8 mouse cellular contexts compared by ENCODE assay signal in genomic region chr15:82212752-82213063, GRCm38 (mm10). TPM values are rescaled to one million over a fixed set of nuclear protein-coding genes. Genes with fewer than 3 reads are reported as not detected.
A peak's percentile ranks its signal among the peaks of the same experiment; 100 is the strongest.
DNase-seq lines count a peak whose midpoint lies in the region; ATAC-seq lines count a peak whose summit lies in the region.

Gene Shisa8 (minus strand): TSS chr15:82212815.

- peaks cover 95% of the 10 kb centered on the region for H3K27me3 ChIP-seq in kidney, embryonic 15.5 days
- peaks cover 97% of the 10 kb centered on the region for H3K27me3 ChIP-seq in hindbrain, embryonic 10.5 days (ENCODE audit: insufficient read depth, poor library complexity, severe bottlenecking)
- peaks cover 67% of the 10 kb centered on the region for H3K27me3 ChIP-seq in midbrain, embryonic 14.5 days (ENCODE audit: control insufficient read depth, insufficient read depth, low read length)

- WGBS in kidney, embryonic 15.5 days, result 0% methylated on average over 31 of the region's 34 CpGs
- WGBS in hindbrain, embryonic 10.5 days, result under 1% methylated on average over 34 of the region's 34 CpGs
- WGBS in midbrain, embryonic 14.5 days, result under 1% methylated on average over 34 of the region's 34 CpGs

- H3K4me2 ChIP-seq in kidney, embryonic 15.5 days, result peak within 1 kb of the TSS; percentile 90
- peak within 1 kb of the TSS; percentile 65 for H3K4me2 ChIP-seq in midbrain, embryonic 14.5 days (ENCODE audit: low read length)

- ATAC-seq in kidney, embryonic 15.5 days (replicated peaks; ENCODE audit: low FRiP score), result peak; percentile 27; the same call in 1 of the 2 replicates
- no peak for ATAC-seq in midbrain, embryonic 14.5 days (ENCODE audit: low FRiP score, low TSS enrichment)
- no peak for ATAC-seq in megakaryocyte progenitor cell, adult 5-6 weeks (replicated peaks; ENCODE audit: poor library complexity)

- no peaks in the 10 kb centered on the region for H3K9me3 ChIP-seq in kidney, embryonic 15.5 days (replicated peaks)
- no peaks in the 10 kb centered on the region for H3K9me3 ChIP-seq in hindbrain, embryonic 10.5 days
- no peaks in the 10 kb centered on the region for H3K9me3 ChIP-seq in midbrain, embryonic 14.5 days (ENCODE audit: control insufficient read depth, low read length)

- no peak for DNase-seq in kidney, adult 18-20 months
- DNase-seq in cerebellum, adult 9-11 months, result peak; percentile 77
- peak; percentile 40 for DNase-seq in hindbrain, embryonic 10.5 days (ENCODE audit: low spot score)
- peak; percentile 51 for DNase-seq in midbrain, embryonic 14.5 days
- no peak for DNase-seq in urinary bladder, postnatal 14 days (ENCODE audit: low spot score)
- no peak for DNase-seq in gastrocnemius, postnatal 10 days

- H3K4me3 ChIP-seq in kidney, embryonic 15.5 days (replicated peaks), result peak within 1 kb of the TSS; percentile 53
- H3K4me3 ChIP-seq in hindbrain, embryonic 10.5 days, result peak within 1 kb of the TSS; percentile 56
- H3K4me3 ChIP-seq in midbrain, embryonic 14.5 days (replicated peaks; ENCODE audit: low read depth, low read length), result peak within 1 kb of the TSS; percentile 40

- no peaks in the 10 kb centered on the region for H3K36me3 ChIP-seq in kidney, embryonic 15.5 days
- H3K36me3 ChIP-seq in hindbrain, embryonic 10.5 days, result no peaks in the 10 kb centered on the region
- H3K36me3 ChIP-seq in midbrain, embryonic 14.5 days (ENCODE audit: control insufficient read depth, insufficient read depth, low read length), result no peaks in the 10 kb centered on the region

- peak within 1 kb of the TSS; percentile 35; the same call in 1 of the 2 replicates for H3K9ac ChIP-seq in kidney, embryonic 15.5 days
- H3K9ac ChIP-seq in midbrain, embryonic 14.5 days (replicated peaks; ENCODE audit: low read length), result peak within 1 kb of the TSS; percentile 46; the same call in 1 of the 2 replicates

- peaks cover 39% of the 10 kb centered on the region for H3K4me1 ChIP-seq in kidney, embryonic 15.5 days
- H3K4me1 ChIP-seq in hindbrain, embryonic 10.5 days (replicated peaks), result peaks cover 56% of the 10 kb centered on the region
- H3K4me1 ChIP-seq in midbrain, embryonic 14.5 days (ENCODE audit: control insufficient read depth, insufficient read depth, low read length), result 0 out of 2 replicates have a peak, but pooled peaks cover 19% of the 10 kb centered on the region

- no peak within 1 kb of the TSS for H3K27ac ChIP-seq in kidney, embryonic 15.5 days
- H3K27ac ChIP-seq in hindbrain, embryonic 10.5 days, result peak within 1 kb of the TSS; percentile 66
- no peak within 1 kb of the TSS for H3K27ac ChIP-seq in midbrain, embryonic 14.5 days (replicated peaks; ENCODE audit: low read depth, low read length)

RNA-seq across cellular contexts. Expression of gene Shisa8, which starts in this region (rescaled TPM):
- 0.44 and 0.45 TPM in 2 replicates for polyA plus RNA-seq in kidney, embryonic 15.5 days (2015; fragmentation: Nextera tagmentation; extraction: Ambion mirVana)
- polyA plus RNA-seq in hindbrain, embryonic 10.5 days (2016; fragmentation: Nextera tagmentation; extraction: Ambion mirVana), result 1.6 and 1.8 TPM in 2 replicates
- 0.70 and 1.5 TPM in 2 replicates for polyA plus RNA-seq in midbrain, embryonic 14.5 days (2014; fragmentation: Nextera tagmentation; extraction: Ambion mirVana)
- 0.10 and 0.12 TPM in 2 replicates for total RNA-seq in megakaryocyte progenitor cell, adult 5-6 weeks (2015)
- 0.27 and 3.2 TPM in 2 replicates for total RNA-seq in megakaryocyte progenitor cell, adult 5-6 weeks (2017)
- not detected for total RNA-seq in gastrocnemius, postnatal 10 days (2021)

Comparison
In these comparisons a context has a peak if more than half of its experiments do, and no peak if none do; other contexts are left out.
1. Peak in ATAC-seq, H3K4me3 ChIP-seq, H3K9ac ChIP-seq and H3K4me2 ChIP-seq in kidney, embryonic 15.5 days; RNA of the gene not detected or under 1 TPM.
2. DNase-seq: peak in cerebellum, adult 9-11 months (single experiment), hindbrain, embryonic 10.5 days (single experiment) and midbrain, embryonic 14.5 days (single experiment); none in kidney, adult 18-20 months (single experiment), urinary bladder, postnatal 14 days (single experiment) and gastrocnemius, postnatal 10 days (single experiment).
3. Peak in every context shown above with its lines, with median percentiles within 50 percentile points of each other: H3K4me3 ChIP-seq.